Mouse (Mus musculus): ENCODE measurements around the gene Cdv3. TPM values are rescaled to one million over a fixed set of nuclear protein-coding genes. Genes with fewer than 3 reads are reported as not detected.
A peak's percentile ranks its signal among the peaks of the same experiment; 100 is the strongest.
"Not testable (repeated sequence)": the region's sequence is repeated elsewhere in the genome, so short reads cannot be mapped to it uniquely, and the experiment has no call there.

Cdv3 gene
- polyA plus RNA-seq, 1 experiment from 2014 or later: 102 TPM

- POLR2A ChIA-PET: interaction anchor here (0.7 kb wide), 1 partner anchor 20 kb away, joined by 7 read pairs; no protein-coding TSS in a partner anchor
- ATAC-seq (peak; percentile 42), DNase-seq (ENCODE audit: low read depth, low spot score) (no peak)
- in situ Hi-C loops (cut with MboI; ENCODE audit: low pct_unique_long_range_greater_than_20kb): loop anchor here (5.0 to 25.0 kb wide), 2 partner anchors 70 to 640 kb away; partner anchors contain the start of gene Nphp3
- TF ChIP-seq CTCF (IDR thresholded peaks at IDR 0.05): no peak
- CTCF ChIA-PET: no interaction called here
- no peaks in the 10 kb centered on the region for H3K27me3 ChIP-seq
Measured at GRCm38 (mm10) chr9:103372271-103373010, 6.8 kb upstream of the Cdv3 start.

- no peaks in the 10 kb centered on the region for H3K27me3 ChIP-seq
- in situ Hi-C loops (cut with MboI; ENCODE audit: low pct_unique_long_range_greater_than_20kb): loop anchor here (5.0 to 25.0 kb wide), 2 partner anchors 72 to 642 kb away; partner anchors contain the start of gene Nphp3
- no peak for ATAC-seq
- ChIA-PET CTCF (no interaction called here), POLR2A (no interaction called here)
- DNase-seq (ENCODE audit: low read depth, low spot score): no peak
- no peak for TF ChIP-seq CTCF (IDR thresholded peaks at IDR 0.05)
Measured at GRCm38 (mm10) chr9:103369951-103370350, 4.3 kb upstream of the Cdv3 start.

GRCm38 (mm10) chr9:103366356-103366755 lies 716 bp upstream of the Cdv3 start:
- POLR2A ChIA-PET: no interaction called here
- CTCF ChIA-PET: no interaction called here
- no peak for ATAC-seq
- DNase-seq (ENCODE audit: low read depth, low spot score): no peak
- TF ChIP-seq CTCF (IDR thresholded peaks at IDR 0.05): no peak
- in situ Hi-C loops (cut with MboI; ENCODE audit: low pct_unique_long_range_greater_than_20kb): loop anchor here (25.0 kb wide), 1 partner anchor 646 kb away; the partner anchor contains the start of gene Nphp3
- H3K27me3 ChIP-seq: no peaks in the 10 kb centered on the region

GRCm38 (mm10) chr9:103364601-103365289 lies 895 bp downstream of the Cdv3 start:
- no peak for TF ChIP-seq CTCF (IDR thresholded peaks at IDR 0.05)
- in situ Hi-C loops (cut with MboI; ENCODE audit: low pct_unique_long_range_greater_than_20kb): loop anchor here (25.0 kb wide), 1 partner anchor 648 kb away; the partner anchor contains the start of gene Nphp3
- ChIA-PET POLR2A (interaction anchor here (0.7 to 1.2 kb wide), 2 partner anchors 67 to 157 kb away, joined by 3 to 4 read pairs; no protein-coding TSS in a partner anchor), CTCF (no interaction called here)
- ATAC-seq (peak; percentile 45), DNase-seq (ENCODE audit: low read depth, low spot score) (no peak)
- no peaks in the 10 kb centered on the region for H3K27me3 ChIP-seq

GRCm38 (mm10) chr9:103363730-103364417 lies 1.8 kb downstream of the Cdv3 start:
- ChIA-PET CTCF (no interaction called here), POLR2A (interaction anchor here (0.6 to 1.2 kb wide), 3 partner anchors 15 to 156 kb away, joined by 3 to 4 read pairs (median 4); no protein-coding TSS in a partner anchor)
- ATAC-seq (no peak), DNase-seq (ENCODE audit: low read depth, low spot score) (no peak)
- in situ Hi-C loops (cut with MboI; ENCODE audit: low pct_unique_long_range_greater_than_20kb): loop anchor here (25.0 kb wide), 1 partner anchor 648 kb away; the partner anchor contains the start of gene Nphp3
- no peaks in the 10 kb centered on the region for H3K27me3 ChIP-seq
- no peak for TF ChIP-seq CTCF (IDR thresholded peaks at IDR 0.05)

GRCm38 (mm10) chr9:103363088-103363487 lies 2.6 kb downstream of the Cdv3 start:
- no peak for DNase-seq (ENCODE audit: low read depth, low spot score)
- CTCF ChIA-PET: no interaction called here
- POLR2A ChIA-PET: interaction anchor here (0.5 to 1.0 kb wide), 4 partner anchors 14 to 74 kb away, joined by 3 to 4 read pairs (median 4); no protein-coding TSS in a partner anchor
- TF ChIP-seq CTCF (IDR thresholded peaks at IDR 0.05): no peak
- ATAC-seq: no peak
- in situ Hi-C loops (cut with MboI; ENCODE audit: low pct_unique_long_range_greater_than_20kb): loop anchor here (25.0 kb wide), 1 partner anchor 649 kb away; the partner anchor contains the start of gene Nphp3
- no peaks in the 10 kb centered on the region for H3K27me3 ChIP-seq

- ChIA-PET POLR2A (no interaction called here), CTCF (interaction anchor here (1.0 to 1.4 kb wide), 2 partner anchors 9 to 24 kb away, joined by 4 read pairs; no protein-coding TSS in a partner anchor)
- no peak for DNase-seq (ENCODE audit: low read depth, low spot score)
- no peaks in the 10 kb centered on the region for H3K27me3 ChIP-seq
- ATAC-seq: no peak
- in situ Hi-C loops (cut with MboI; ENCODE audit: low pct_unique_long_range_greater_than_20kb): loop anchor here (25.0 kb wide), 1 partner anchor 652 kb away; the partner anchor contains the start of gene Nphp3
- TF ChIP-seq CTCF (IDR thresholded peaks at IDR 0.05): no peak
Measured at GRCm38 (mm10) chr9:103360642-103361041, 5.0 kb downstream of the Cdv3 start.

GRCm38 (mm10) chr9:103358545-103358944 lies 7.1 kb downstream of the Cdv3 start:
- TF ChIP-seq CTCF (IDR thresholded peaks at IDR 0.05): no peak
- ChIA-PET POLR2A (interaction anchor here (0.6 to 1.6 kb wide), 3 partner anchors 10 to 384 kb away, joined by 3 to 8 read pairs (median 3); no protein-coding TSS in a partner anchor), CTCF (interaction anchor here (1.5 kb wide), 1 partner anchor 13 kb away, joined by 5 read pairs; no protein-coding TSS in a partner anchor)
- DNase-seq (ENCODE audit: low read depth, low spot score) (no peak), ATAC-seq (no peak)
- in situ Hi-C loops (cut with MboI; ENCODE audit: low pct_unique_long_range_greater_than_20kb): loop anchor here (25.0 kb wide), 1 partner anchor 654 kb away; the partner anchor contains the start of gene Nphp3
- no peaks in the 10 kb centered on the region for H3K27me3 ChIP-seq

GRCm38 (mm10) chr9:103357893-103358292 lies 7.7 kb downstream of the Cdv3 start:
- ATAC-seq (no peak), DNase-seq (ENCODE audit: low read depth, low spot score) (no peak)
- CTCF ChIA-PET: interaction anchor here (1.1 to 1.5 kb wide), 2 partner anchors 10 to 12 kb away, joined by 5 to 6 read pairs; no protein-coding TSS in a partner anchor
- POLR2A ChIA-PET: interaction anchor here (0.5 to 1.6 kb wide), 3 partner anchors 9 to 383 kb away, joined by 3 to 8 read pairs (median 4); no protein-coding TSS in a partner anchor
- TF ChIP-seq CTCF (IDR thresholded peaks at IDR 0.05): peak; percentile 45
- in situ Hi-C loops (cut with MboI; ENCODE audit: low pct_unique_long_range_greater_than_20kb): loop anchor here (25.0 kb wide), 1 partner anchor 654 kb away; the partner anchor contains the start of gene Nphp3
- H3K27me3 ChIP-seq: no peaks in the 10 kb centered on the region

- DNase-seq (ENCODE audit: low read depth, low spot score); CTCF ChIA-PET; ATAC-seq; POLR2A ChIA-PET; H3K27me3 ChIP-seq: not testable (repeated sequence)
- in situ Hi-C loops (cut with MboI; ENCODE audit: low pct_unique_long_range_greater_than_20kb): loop anchor here (25.0 kb wide), 1 partner anchor 659 kb away; the partner anchor contains the start of gene Nphp3
Measured at GRCm38 (mm10) chr9:103353500-103354260, 12.0 kb downstream of the Cdv3 start.
